Mouse (Mus musculus): ENCODE measurements around the gene L1cam.

DNA sequence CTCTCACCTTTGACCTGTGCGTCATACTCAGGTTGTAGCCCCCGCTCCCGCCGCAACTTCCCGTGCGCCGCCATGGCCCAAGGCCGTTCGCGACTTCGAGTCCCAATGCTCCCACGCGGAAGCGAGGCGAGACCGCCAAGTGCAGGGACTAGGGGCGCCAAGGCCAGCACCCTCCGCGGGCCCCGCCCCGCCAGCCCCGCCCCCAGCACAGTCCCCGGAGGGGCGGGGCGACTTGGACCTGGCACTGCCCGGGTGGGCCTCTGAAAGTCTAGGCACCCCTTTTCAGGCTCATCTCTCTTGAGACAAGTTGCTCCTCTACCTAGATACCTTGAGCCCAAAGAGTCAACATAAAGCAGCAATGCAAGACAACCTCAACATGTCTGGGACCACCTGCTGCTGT lies 15.3 kb upstream of the L1cam start:
- no peak for TF ChIP-seq POLR2A (IDR thresholded peaks at IDR 0.05; ENCODE audit: borderline replicate concordance, extremely low read depth, low read depth, low read length)
- TF ChIP-seq CTCF (IDR thresholded peaks at IDR 0.05; ENCODE audit: insufficient read depth, low read length): no peak

All from lung, adult 2 months (tissue).